Mouse (Mus musculus): ENCODE measurements at regions not wholly inside any gene's neighbourhood (a gene's known extent, or its start where the extent isn't known, plus 50 kb on each side); places are given as distances from the start of the nearest gene placed in this dataset.

DNA sequence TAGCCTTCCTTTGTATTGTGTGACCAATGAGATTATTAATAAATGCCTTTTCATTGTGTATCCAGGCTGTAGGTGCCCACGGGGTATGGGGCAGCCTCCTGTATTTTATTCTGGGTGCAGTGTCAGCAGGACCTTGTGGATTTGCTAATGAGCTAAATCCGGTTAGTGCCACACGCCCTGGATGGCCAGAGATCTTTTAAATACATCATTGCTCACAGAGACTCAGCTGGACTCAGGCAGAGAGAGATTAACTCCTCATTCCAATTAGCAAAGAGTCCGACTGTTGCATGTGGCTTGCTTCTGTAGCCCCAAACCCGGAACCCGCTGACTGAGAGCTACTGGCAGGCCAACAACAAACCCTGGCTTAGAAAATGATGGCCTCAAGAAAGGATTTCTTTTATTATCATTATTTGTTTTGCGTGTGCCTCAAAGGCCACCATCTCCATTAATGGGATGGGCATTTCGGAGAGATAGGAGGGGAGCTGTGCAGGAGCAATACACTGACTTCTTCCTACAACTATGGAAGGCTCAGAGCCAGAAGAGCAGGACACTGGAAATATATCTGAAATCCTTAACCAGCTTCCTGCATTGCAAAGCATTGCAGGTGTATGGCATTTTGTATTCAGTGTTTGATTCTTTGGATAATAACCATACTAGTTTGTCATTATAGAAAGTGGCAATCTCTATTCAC, 274.2 kb downstream of the Wdr72 start:
- no peak overlapping the region for H3K9ac ChIP-seq (ENCODE audit: low read depth, poor library complexity, severe bottlenecking)
- H3K27me3 ChIP-seq (ENCODE audit: control insufficient read depth, insufficient read depth, low read length, poor library complexity, severe bottlenecking), result no peaks in the 10 kb centered on the region; the same call in none of the 2 replicates
- H3K4me1 ChIP-seq (ENCODE audit: control insufficient read depth, insufficient read depth, low read length), result no peaks in the 10 kb centered on the region
- TF ChIP-seq CTCF (IDR thresholded peaks at IDR 0.05; ENCODE audit: low read depth, low read length), result no peak
- TF ChIP-seq POLR2A (IDR thresholded peaks at IDR 0.05; ENCODE audit: insufficient read depth, low read length), result no peak
- no peak for TF ChIP-seq EP300 (IDR thresholded peaks at IDR 0.05; ENCODE audit: insufficient read depth, low read depth, low read length)
- no peaks in the 10 kb centered on the region for H3K36me3 ChIP-seq (ENCODE audit: control insufficient read depth, insufficient read depth, low read length, poor library complexity, severe bottlenecking)
- no peak overlapping the region for H3K4me3 ChIP-seq (ENCODE audit: low read depth, low read length)
- H3K27ac ChIP-seq (ENCODE audit: insufficient read depth, low read length), result no peak overlapping the region
- H3K9me3 ChIP-seq (replicated peaks; ENCODE audit: control insufficient read depth, insufficient read depth, low read length, poor library complexity, severe bottlenecking), result no peaks in the 10 kb centered on the region

GRCm38 (mm10) chr9:74425594-74425993, 315.4 kb downstream of the Wdr72 start:
- TF ChIP-seq POLR2A (IDR thresholded peaks at IDR 0.05; ENCODE audit: insufficient read depth, low read length) (no peak), CTCF (IDR thresholded peaks at IDR 0.05; ENCODE audit: low read depth, low read length) (no peak), EP300 (IDR thresholded peaks at IDR 0.05; ENCODE audit: insufficient read depth, low read depth, low read length) (no peak)
- Histone ChIP-seq H3K36me3 (ENCODE audit: control insufficient read depth, insufficient read depth, low read length, poor library complexity, severe bottlenecking) (no peaks in the 10 kb centered on the region), H3K9ac (ENCODE audit: low read depth, poor library complexity, severe bottlenecking) (no peak overlapping the region), H3K27me3 (ENCODE audit: control insufficient read depth, insufficient read depth, low read length, poor library complexity, severe bottlenecking) (no peaks in the 10 kb centered on the region; the same call in 1 of the 2 replicates), H3K27ac (ENCODE audit: insufficient read depth, low read length) (no peak overlapping the region), H3K9me3 (replicated peaks; ENCODE audit: control insufficient read depth, insufficient read depth, low read length, poor library complexity, severe bottlenecking) (no peaks in the 10 kb centered on the region), H3K4me3 (ENCODE audit: low read depth, low read length) (no peak overlapping the region), H3K4me1 (ENCODE audit: control insufficient read depth, insufficient read depth, low read length) (no peaks in the 10 kb centered on the region)

DNA sequence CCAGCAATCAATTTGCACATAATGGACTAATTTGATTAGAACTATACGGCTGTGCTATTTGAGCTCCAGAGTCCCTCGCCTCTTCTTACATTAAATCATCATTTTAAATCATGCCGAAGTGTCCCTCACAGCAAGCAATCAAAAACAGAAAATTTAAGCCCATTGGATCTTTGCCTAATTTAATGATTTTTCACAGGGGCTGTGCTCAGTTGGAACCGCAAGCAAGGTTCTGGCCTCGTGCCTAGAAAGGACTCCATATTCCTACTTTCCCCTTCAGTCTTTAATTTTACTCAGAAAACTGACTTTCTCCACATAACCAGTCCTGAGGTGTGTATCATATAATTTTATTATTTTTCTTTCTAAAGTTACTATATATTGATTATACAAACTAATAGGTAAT, 339.8 kb downstream of the Wdr72 start:
- Histone ChIP-seq H3K9me3 (replicated peaks; ENCODE audit: control insufficient read depth, insufficient read depth, low read length, poor library complexity, severe bottlenecking) (no peaks in the 10 kb centered on the region), H3K4me3 (ENCODE audit: low read depth, low read length) (no peak overlapping the region), H3K9ac (ENCODE audit: low read depth, poor library complexity, severe bottlenecking) (no peak overlapping the region), H3K4me1 (ENCODE audit: control insufficient read depth, insufficient read depth, low read length) (no peaks in the 10 kb centered on the region), H3K27ac (ENCODE audit: insufficient read depth, low read length) (no peak overlapping the region), H3K36me3 (ENCODE audit: control insufficient read depth, insufficient read depth, low read length, poor library complexity, severe bottlenecking) (no peaks in the 10 kb centered on the region), H3K27me3 (ENCODE audit: control insufficient read depth, insufficient read depth, low read length, poor library complexity, severe bottlenecking) (no peaks in the 10 kb centered on the region)
- TF ChIP-seq CTCF (IDR thresholded peaks at IDR 0.05; ENCODE audit: low read depth, low read length) (no peak), POLR2A (IDR thresholded peaks at IDR 0.05; ENCODE audit: insufficient read depth, low read length) (no peak), EP300 (IDR thresholded peaks at IDR 0.05; ENCODE audit: insufficient read depth, low read depth, low read length) (no peak)

GRCm38 (mm10) chr9:74461084-74461483, 350.9 kb downstream of the Wdr72 start:
- no peaks in the 10 kb centered on the region for H3K9me3 ChIP-seq (replicated peaks; ENCODE audit: control insufficient read depth, insufficient read depth, low read length, poor library complexity, severe bottlenecking)
- H3K27ac ChIP-seq (ENCODE audit: insufficient read depth, low read length), result no peak overlapping the region
- H3K36me3 ChIP-seq (ENCODE audit: control insufficient read depth, insufficient read depth, low read length, poor library complexity, severe bottlenecking), result no peaks in the 10 kb centered on the region
- no peaks in the 10 kb centered on the region for H3K4me1 ChIP-seq (ENCODE audit: control insufficient read depth, insufficient read depth, low read length)
- no peaks in the 10 kb centered on the region for H3K27me3 ChIP-seq (ENCODE audit: control insufficient read depth, insufficient read depth, low read length, poor library complexity, severe bottlenecking)
- no peak overlapping the region for H3K4me3 ChIP-seq (ENCODE audit: low read depth, low read length)
- no peak for TF ChIP-seq EP300 (IDR thresholded peaks at IDR 0.05; ENCODE audit: insufficient read depth, low read depth, low read length)
- H3K9ac ChIP-seq (ENCODE audit: low read depth, poor library complexity, severe bottlenecking), result no peak overlapping the region

DNA sequence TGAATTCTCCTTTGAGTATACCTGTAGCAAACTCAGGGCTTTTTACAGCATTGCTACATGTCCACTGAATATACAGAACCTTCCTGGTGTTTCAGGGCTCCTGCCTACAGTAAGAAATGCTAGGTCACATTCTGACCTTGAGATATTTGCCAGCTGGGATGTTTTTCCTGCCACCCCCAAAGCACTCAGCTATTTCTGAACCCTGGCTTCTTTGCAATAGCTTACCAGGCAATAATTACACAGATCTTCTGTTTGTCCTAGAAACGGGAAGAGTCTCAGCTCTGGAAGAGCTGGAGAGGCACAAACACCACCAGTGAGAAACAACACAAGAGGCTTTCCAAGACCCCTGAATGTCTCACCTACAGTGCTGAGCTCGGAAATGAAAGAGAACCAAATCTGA, 366.7 kb downstream of the Wdr72 start:
- H3K36me3 ChIP-seq (ENCODE audit: control insufficient read depth, insufficient read depth, low read length, poor library complexity, severe bottlenecking), result no peaks in the 10 kb centered on the region
- no peaks in the 10 kb centered on the region for H3K4me1 ChIP-seq (ENCODE audit: control insufficient read depth, insufficient read depth, low read length)
- H3K9me3 ChIP-seq (replicated peaks; ENCODE audit: control insufficient read depth, insufficient read depth, low read length, poor library complexity, severe bottlenecking), result no peaks in the 10 kb centered on the region
- no peak overlapping the region for H3K4me3 ChIP-seq (ENCODE audit: low read depth, low read length)
- TF ChIP-seq POLR2A (IDR thresholded peaks at IDR 0.05; ENCODE audit: insufficient read depth, low read length) (no peak), CTCF (IDR thresholded peaks at IDR 0.05; ENCODE audit: low read depth, low read length) (no peak), EP300 (IDR thresholded peaks at IDR 0.05; ENCODE audit: insufficient read depth, low read depth, low read length) (no peak)
- no peak overlapping the region for H3K9ac ChIP-seq (ENCODE audit: low read depth, poor library complexity, severe bottlenecking)
- H3K27me3 ChIP-seq (ENCODE audit: control insufficient read depth, insufficient read depth, low read length, poor library complexity, severe bottlenecking), result no peaks in the 10 kb centered on the region; the same call in 1 of the 2 replicates
- no peak overlapping the region for H3K27ac ChIP-seq (ENCODE audit: insufficient read depth, low read length)

- H3K36me3 ChIP-seq (ENCODE audit: control insufficient read depth, insufficient read depth, low read length, poor library complexity, severe bottlenecking), result no peaks in the 10 kb centered on the region
- H3K9me3 ChIP-seq (replicated peaks; ENCODE audit: control insufficient read depth, insufficient read depth, low read length, poor library complexity, severe bottlenecking), result no peaks in the 10 kb centered on the region
- no peak for TF ChIP-seq POLR2A (IDR thresholded peaks at IDR 0.05; ENCODE audit: insufficient read depth, low read length)
- TF ChIP-seq CTCF (IDR thresholded peaks at IDR 0.05; ENCODE audit: low read depth, low read length), result no peak
- no peak for TF ChIP-seq EP300 (IDR thresholded peaks at IDR 0.05; ENCODE audit: insufficient read depth, low read depth, low read length)
- no peak overlapping the region for H3K27ac ChIP-seq (ENCODE audit: insufficient read depth, low read length)
- no peak overlapping the region for H3K9ac ChIP-seq (ENCODE audit: low read depth, poor library complexity, severe bottlenecking)
- no peaks in the 10 kb centered on the region for H3K4me1 ChIP-seq (ENCODE audit: control insufficient read depth, insufficient read depth, low read length)
- no peak overlapping the region for H3K4me3 ChIP-seq (ENCODE audit: low read depth, low read length)
- no peaks in the 10 kb centered on the region; the same call in 1 of the 2 replicates for H3K27me3 ChIP-seq (ENCODE audit: control insufficient read depth, insufficient read depth, low read length, poor library complexity, severe bottlenecking)
Observed at GRCm38 (mm10) chr9:74479273-74479672, 369.1 kb downstream of the Wdr72 start.

Data from ES-Bruce4 (cell line).